Mouse (Mus musculus) limb, embryonic 12.5 days (tissue): Measurements from ENCODE around the gene Mab21l2. TPM values are rescaled to one million over a fixed set of nuclear protein-coding genes. Genes with fewer than 3 reads are reported as not detected.
A peak's percentile ranks its signal among the peaks of the same experiment; 100 is the strongest.

Experiments used
- ATAC-seq: fragments of 200-750 bp; cut with Nextera tagmentation; 2 replicates; pipeline ENCODE4 v1.8.0; 2017; ENCODE audit warnings: low read depth, moderate TSS enrichment; ENCODE audit not compliant: insufficient number of reproducible peaks, insufficient read depth, low FRiP score, low TSS enrichment
- H3K27ac ChIP-seq: fragments of 300-500 bp; sonication (generic); 2 replicates; pipeline ENCODE4 v1.5.1; 2016; ENCODE audit warnings: mild to moderate bottlenecking, moderate library complexity
- H3K27me3 ChIP-seq: fragments of 300-500 bp; sonication (generic); 2 replicates; pipeline ENCODE4 v1.6.1; 2016; ENCODE audit warnings: mild to moderate bottlenecking, moderate library complexity
- H3K36me3 ChIP-seq: fragments of 300-500 bp; sonication (generic); 2 replicates; pipeline ENCODE4 v1.6.1; 2016; ENCODE audit warnings: mild to moderate bottlenecking, moderate library complexity
- H3K4me1 ChIP-seq: fragments of 300-500 bp; sonication (generic); replicated peaks from 2 replicates; pipeline ENCODE4 v1.6.1; 2016
- H3K4me2 ChIP-seq: fragments of 300-500 bp; sonication (generic); 2 replicates; pipeline ENCODE4 v1.6.1; 2016; ENCODE audit warnings: mild to moderate bottlenecking, moderate library complexity
- H3K4me3 ChIP-seq: fragments of 300-500 bp; sonication (generic); replicated peaks from 2 replicates; pipeline ENCODE4 v1.5.1; 2016; ENCODE audit warnings: mild to moderate bottlenecking
- H3K9ac ChIP-seq: fragments of 300-500 bp; sonication (generic); replicated peaks from 2 replicates; pipeline ENCODE4 v1.6.1; 2016; ENCODE audit warnings: mild to moderate bottlenecking, moderate library complexity
- H3K9me3 ChIP-seq: fragments of 300-500 bp; sonication (generic); 2 replicates; pipeline ENCODE4 v1.6.1; 2016; ENCODE audit warnings: mild to moderate bottlenecking, moderate library complexity
- WGBS: fragments of 180-500 bp; shearing (Covaris S2); methylation state at CpG from one replicate; pipeline ENCODE4 v1.1.7; 2016; 5-methylcytosine and 5-hydroxymethylcytosine counted together
- polyA plus RNA-seq: library from polyadenylated mRNA; unstranded; fragments of >200 nt; fragmentation: Nextera tagmentation; extraction: Ambion mirVana; gene quantifications from 2 replicates; pipeline ENCODE4 v1.2.1, GENCODE M21; 2016

The Mab21l2 gene
- polyA plus RNA-seq, 1 experiment from 2014 or later = 142 TPM

DNA sequence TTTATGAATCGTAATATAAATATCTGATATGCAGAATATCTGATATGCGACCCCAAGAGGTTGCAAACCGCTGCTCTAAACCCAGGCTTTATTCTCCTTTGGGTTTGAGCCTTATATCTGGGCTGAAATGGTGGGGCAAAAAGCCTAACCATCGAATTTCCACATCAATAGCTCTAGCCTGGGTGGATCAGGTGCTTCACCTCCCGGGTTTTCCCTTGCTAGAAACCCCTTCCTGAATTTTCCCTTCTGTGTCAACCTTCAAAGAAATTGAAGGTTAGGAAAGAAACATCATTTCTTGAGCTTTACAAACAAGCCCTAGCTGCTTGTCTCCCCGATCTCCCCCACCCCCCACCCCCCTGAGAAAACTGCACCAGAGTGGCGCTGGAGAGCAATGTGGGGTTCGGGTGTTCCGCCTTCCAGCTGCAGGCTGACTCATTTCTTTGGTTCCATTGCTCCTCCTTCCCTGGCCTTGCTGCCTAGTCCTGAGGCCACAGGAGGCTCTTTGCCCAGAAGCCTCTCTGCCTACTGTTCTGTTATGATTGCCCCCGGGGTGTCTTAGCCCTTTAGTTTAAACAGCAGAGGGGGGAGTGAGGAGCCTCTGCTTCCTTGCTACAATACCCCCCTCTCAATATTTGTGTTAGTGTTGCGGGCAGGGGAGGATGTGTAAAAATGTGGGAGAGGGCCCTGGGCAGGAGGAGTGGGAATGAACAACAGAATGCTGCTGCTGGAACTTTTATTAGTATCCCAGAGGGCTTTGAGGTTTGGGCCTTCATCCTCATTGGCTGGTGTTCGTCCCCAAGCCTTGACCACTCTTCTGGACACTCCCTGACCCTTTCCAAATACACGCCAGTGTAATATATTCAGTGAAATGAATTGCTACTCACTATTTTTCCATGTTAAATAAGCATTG, 9.5 kb downstream of the Mab21l2 start:
- WGBS = 21% methylated on average over 13 of the region's 13 CpGs
- H3K27me3 ChIP-seq = no peaks in the 10 kb centered on the region; the same call in 1 of the 2 replicates

DNA sequence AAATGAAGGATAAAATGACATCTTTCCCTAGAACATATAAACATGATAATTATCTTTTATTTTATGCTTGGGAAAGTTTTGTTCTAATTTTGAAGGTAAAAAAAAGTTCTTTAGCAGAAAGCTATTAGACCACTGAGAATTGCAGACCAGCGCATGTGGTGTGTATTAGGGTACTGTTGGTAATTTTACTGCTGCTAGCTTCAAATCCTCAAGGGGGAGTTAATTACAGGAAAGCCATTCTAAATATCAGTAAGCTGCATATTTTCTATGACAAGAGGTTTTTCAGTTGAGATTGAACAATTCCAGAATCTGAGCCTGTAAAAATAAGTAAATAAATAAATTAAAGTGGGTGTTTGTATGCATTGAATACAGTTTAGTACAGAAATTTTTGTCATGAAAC, 11.7 kb downstream of the Mab21l2 start:
- no peak for ATAC-seq
- H3K36me3 ChIP-seq = no peaks in the 10 kb centered on the region
- peaks cover 40% of the 10 kb centered on the region for H3K4me1 ChIP-seq
- H3K27ac ChIP-seq = no peak overlapping the region
- no peaks in the 10 kb centered on the region; the same call in 1 of the 2 replicates for H3K27me3 ChIP-seq
- H3K4me3 ChIP-seq = no peak overlapping the region
- WGBS = 7% methylated on average over 1 of the region's 1 CpGs
- H3K9me3 ChIP-seq = no peaks in the 10 kb centered on the region
- H3K9ac ChIP-seq = no peak overlapping the region
- no peak overlapping the region for H3K4me2 ChIP-seq

More for the DNA sequence above, 9.5 kb downstream of the Mab21l2 start:
- Histone ChIP-seq H3K9me3 (no peaks in the 10 kb centered on the region), H3K36me3 (no peaks in the 10 kb centered on the region), H3K4me2 (peak overlapping the region; percentile 49), H3K9ac (peak overlapping the region; percentile 27; the same call in 1 of the 2 replicates), H3K27ac (peak overlapping the region; percentile 80), H3K4me3 (peak overlapping the region; percentile 17), H3K4me1 (peaks cover 36% of the 10 kb centered on the region)
- peak; percentile 77 for ATAC-seq

DNA sequence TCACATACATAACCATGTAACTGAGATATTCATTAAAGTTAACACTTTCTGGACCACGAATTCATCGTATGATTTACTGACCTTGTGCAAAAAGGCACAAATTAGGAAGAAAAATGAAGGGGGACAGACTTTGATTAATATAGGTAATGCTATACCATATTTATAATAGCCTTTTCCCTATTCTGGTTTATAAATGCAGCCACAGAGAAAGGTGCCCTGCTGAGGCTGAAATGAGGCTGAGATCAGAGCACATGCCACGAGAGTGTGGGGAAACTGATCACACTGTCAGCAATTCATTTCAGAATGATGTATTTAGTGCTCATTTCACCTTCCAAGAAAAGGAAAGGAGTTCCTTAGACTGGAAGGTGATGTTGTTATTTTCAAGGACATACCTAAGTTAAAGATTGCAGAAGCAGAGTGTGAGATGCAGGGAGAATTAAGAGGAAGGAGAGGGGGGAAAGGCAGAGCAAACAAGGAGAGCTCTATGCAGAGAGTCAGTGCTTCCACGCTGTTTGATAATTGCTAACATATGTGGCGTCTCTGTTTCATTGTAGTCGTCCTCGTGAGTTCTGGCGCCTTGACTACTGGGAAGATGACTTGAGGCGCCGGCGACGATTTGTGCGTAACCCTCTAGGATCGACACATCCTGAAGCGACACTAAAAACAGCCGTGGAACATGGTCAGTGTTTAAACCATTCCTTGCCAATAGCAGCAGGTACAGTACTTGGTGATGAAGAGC, 16.7 kb downstream of the Mab21l2 start:
- H3K9ac ChIP-seq = no peak overlapping the region; the same call in 1 of the 2 replicates
- WGBS = 12% methylated on average over 16 of the region's 16 CpGs

DNA sequence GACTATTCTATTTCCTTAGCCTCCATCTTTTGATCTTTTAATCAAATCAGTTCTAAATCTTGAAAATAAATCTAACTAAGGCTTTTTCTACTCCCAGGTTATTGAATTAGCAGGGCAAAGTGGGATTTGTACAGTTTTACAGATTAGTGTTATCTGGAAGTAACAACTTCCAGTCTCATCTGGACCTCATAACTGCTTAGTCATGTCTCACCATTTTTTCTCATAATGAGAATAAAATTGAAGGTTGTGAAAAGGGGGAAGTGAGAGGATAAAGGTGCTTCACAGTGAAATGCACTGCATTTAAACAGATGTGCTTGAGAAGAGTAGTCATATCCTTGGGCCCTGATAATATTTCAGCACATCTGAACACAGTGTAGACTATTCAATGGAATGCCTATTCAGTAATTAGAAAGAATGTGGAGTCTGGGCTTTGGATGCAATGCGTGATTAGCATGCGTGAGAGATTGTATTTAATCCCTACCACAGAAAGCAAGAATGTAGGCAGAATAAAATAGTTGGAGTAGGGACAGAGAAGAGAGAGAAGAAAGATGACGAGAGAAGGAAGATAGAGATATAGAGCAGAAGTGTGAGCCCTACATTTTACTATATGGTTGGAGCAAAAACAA, 25.4 kb downstream of the Mab21l2 start:
- Histone ChIP-seq H3K27ac (no peak overlapping the region), H3K36me3 (no peaks in the 10 kb centered on the region), H3K27me3 (no peaks in the 10 kb centered on the region), H3K4me1 (no peaks in the 10 kb centered on the region), H3K9ac (no peak overlapping the region), H3K4me2 (no peak overlapping the region), H3K9me3 (no peaks in the 10 kb centered on the region), H3K4me3 (no peak overlapping the region)
- no peak for ATAC-seq
- 84% methylated on average over 3 of the region's 3 CpGs for WGBS

More for the DNA sequence above, 16.7 kb downstream of the Mab21l2 start:
- Histone ChIP-seq H3K4me2 (peak overlapping the region; percentile 45), H3K4me1 (peaks cover 11% of the 10 kb centered on the region), H3K27me3 (no peaks in the 10 kb centered on the region), H3K4me3 (peak overlapping the region; percentile 21), H3K9me3 (no peaks in the 10 kb centered on the region), H3K36me3 (no peaks in the 10 kb centered on the region), H3K27ac (peak overlapping the region; percentile 87)
- ATAC-seq = peak; percentile 76; the same call in 1 of the 2 replicates

DNA sequence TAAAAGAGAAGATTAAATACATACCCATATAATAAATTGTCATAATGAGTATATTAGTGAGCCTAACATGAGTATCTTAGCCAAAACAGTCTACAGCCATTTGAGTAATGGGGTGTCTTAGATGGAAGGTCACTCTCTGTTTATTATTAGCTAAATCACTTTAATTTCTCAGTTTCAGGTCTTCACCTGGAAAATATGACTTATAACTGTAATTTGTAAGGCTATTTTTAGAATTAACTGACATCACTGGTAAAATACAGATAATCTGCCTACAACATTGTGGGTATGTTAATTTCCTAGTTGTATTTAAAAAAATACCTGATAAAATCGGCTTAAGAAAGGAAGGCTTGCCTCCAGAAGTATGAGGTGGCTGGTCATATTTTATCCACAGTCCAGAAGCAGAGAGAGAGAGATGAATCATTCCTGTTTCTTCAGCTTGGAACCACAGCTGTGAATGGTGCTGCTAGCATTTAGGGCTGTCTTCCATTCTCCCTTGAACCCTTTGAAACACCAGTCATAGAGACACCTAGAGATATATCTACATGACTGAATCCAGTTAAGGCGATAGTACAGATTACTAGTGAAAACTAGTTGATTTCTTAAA, 29.8 kb downstream of the Mab21l2 start:
- no peak overlapping the region for H3K4me3 ChIP-seq
- no peak overlapping the region for H3K27ac ChIP-seq
- no peak overlapping the region for H3K4me2 ChIP-seq
- no peaks in the 10 kb centered on the region for H3K4me1 ChIP-seq
- H3K36me3 ChIP-seq = no peaks in the 10 kb centered on the region
- H3K27me3 ChIP-seq = no peaks in the 10 kb centered on the region
- H3K9me3 ChIP-seq = no peaks in the 10 kb centered on the region
- no peak overlapping the region for H3K9ac ChIP-seq
- WGBS = 88% methylated on average over 2 of the region's 2 CpGs
- no peak for ATAC-seq

DNA sequence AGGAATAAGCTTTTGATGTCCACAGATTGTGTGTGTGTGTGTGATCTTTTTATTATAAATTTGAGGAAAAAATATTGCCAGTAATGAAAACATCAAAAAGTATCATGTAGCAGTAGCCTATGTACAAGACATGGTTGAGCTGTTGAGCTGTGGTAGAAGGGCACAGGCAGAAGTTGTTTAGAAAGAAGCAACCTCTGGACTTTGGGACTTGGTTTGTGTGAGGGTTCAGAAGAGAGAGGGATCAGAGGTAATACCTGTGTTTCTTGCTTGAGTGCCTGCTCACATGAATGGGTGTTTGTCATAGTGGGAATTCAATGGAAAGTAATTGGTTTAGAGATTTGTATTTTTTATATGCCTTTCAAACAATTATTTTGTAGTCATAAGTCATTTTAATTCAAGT, 47.8 kb downstream of the Mab21l2 start:
- no peak overlapping the region for H3K4me2 ChIP-seq
- no peaks in the 10 kb centered on the region for H3K36me3 ChIP-seq
- no peak overlapping the region for H3K27ac ChIP-seq
- no peaks in the 10 kb centered on the region for H3K4me1 ChIP-seq
- H3K4me3 ChIP-seq = no peak overlapping the region
- no peak overlapping the region for H3K9ac ChIP-seq
- no peak for ATAC-seq
- no peaks in the 10 kb centered on the region for H3K27me3 ChIP-seq
- H3K9me3 ChIP-seq = no peaks in the 10 kb centered on the region
